Mouse (Mus musculus): ENCODE measurements around the gene Pawr. TPM values are rescaled to one million over a fixed set of nuclear protein-coding genes. Genes with fewer than 3 reads are reported as not detected.
A peak's percentile ranks its signal among the peaks of the same experiment; 100 is the strongest.
"Not testable (repeated sequence)": the region's sequence is repeated elsewhere in the genome, so short reads cannot be mapped to it uniquely, and the experiment has no call there.

The Pawr gene
- polyA plus RNA-seq, 1 experiment from 2014 or later: 9.9 TPM

DNA sequence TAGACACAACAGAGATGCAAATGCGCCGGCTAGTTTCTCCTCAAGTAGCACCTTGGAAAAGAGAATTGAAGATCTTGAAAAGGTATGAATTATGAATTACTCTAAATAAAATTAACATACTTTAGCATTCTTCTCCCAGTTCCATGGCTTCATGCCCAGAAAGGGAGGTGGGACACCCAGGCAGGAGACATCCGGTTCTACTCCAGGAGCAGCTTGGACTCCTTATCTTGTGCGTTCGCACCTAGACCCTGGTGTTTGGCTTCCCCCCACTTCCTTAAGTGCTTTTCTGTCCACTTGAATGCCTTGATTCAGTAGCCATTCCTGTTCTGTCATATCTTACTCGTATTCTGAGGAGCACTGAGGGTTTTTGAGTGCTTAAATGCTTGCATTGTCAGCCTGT, 77.6 kb downstream of the Pawr start:
- H3K36me3 ChIP-seq: peaks cover 26% of the 10 kb centered on the region
- no peak overlapping the region for H3K9ac ChIP-seq
- no peak for ATAC-seq (ENCODE audit: extremely low read depth, insufficient number of reproducible peaks, low FRiP score, low TSS enrichment)
- 0 out of 2 replicates have a peak overlapping the region, but pooled peaks have one; percentile 24 for H3K27ac ChIP-seq (replicated peaks)
- peaks cover 47% of the 10 kb centered on the region for H3K4me1 ChIP-seq
- H3K4me2 ChIP-seq: no peak overlapping the region
- no peaks in the 10 kb centered on the region for H3K9me3 ChIP-seq
- no peaks in the 10 kb centered on the region for H3K27me3 ChIP-seq (replicated peaks)
- no peak overlapping the region for H3K4me3 ChIP-seq
- WGBS: 45% methylated on average over 6 of the region's 6 CpGs

DNA sequence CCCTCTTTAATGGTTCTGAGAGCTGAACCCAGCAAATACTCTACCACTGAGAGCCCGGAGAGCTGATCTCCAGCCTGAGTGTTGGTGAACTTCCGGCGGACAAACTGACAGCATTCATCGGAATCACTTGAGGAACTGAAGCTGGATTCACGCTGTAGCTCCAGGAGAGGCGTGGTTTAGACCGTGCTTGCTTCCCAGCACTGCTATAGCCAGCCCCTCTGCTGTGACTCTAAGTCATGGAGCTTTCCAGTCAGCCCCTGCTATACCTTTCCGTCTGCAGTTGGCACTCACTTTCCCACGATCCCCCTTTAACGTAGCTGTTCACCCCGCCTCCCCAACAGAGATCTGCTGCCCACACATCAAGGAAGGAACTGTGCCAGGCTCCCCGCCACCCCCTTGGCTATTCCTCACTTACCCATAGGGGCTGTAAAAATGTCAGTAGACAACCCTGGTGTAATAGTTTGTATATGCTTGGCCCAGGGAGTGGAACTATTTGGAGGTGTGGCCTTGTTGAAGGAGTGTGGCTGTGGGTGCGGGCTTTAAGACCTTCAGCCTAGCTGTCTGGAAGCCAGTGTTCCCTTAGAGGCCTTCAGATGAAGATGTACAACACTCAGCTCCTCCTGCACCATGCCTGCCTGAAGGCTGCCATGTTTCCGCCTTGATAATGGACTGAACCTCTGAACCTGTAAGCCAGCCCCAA, 83.2 kb downstream of the Pawr start:
- Histone ChIP-seq H3K9me3 (no peaks in the 10 kb centered on the region), H3K4me3 (no peak overlapping the region), H3K4me1 (no peaks in the 10 kb centered on the region), H3K27me3 (replicated peaks) (no peaks in the 10 kb centered on the region), H3K36me3 (peaks cover 36% of the 10 kb centered on the region), H3K4me2 (no peak overlapping the region), H3K27ac (replicated peaks) (no peak overlapping the region), H3K9ac (no peak overlapping the region)
- no peak for ATAC-seq (ENCODE audit: extremely low read depth, insufficient number of reproducible peaks, low FRiP score, low TSS enrichment)
- WGBS: 85% methylated on average over 14 of the region's 14 CpGs

DNA sequence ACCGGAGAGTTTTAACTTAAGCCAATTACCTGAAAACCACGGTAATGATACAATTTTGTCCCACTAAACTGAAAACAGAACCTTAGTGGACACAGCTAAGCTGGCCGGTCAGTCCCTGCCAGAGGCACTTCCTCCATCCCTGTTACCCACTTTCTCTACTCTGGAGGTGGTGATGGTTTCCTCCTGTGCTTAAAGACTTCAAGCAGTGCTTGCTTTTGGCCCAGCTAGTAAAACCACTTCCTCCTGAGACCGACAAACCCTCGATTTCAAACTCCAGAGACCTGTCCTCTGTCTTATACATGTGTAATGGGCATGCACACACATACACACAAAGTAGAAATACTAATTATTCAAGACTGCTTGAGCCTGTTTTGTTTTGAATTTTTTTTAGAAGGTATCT, 85.5 kb downstream of the Pawr start:
- 75% methylated on average over 5 of the region's 5 CpGs for WGBS

DNA sequence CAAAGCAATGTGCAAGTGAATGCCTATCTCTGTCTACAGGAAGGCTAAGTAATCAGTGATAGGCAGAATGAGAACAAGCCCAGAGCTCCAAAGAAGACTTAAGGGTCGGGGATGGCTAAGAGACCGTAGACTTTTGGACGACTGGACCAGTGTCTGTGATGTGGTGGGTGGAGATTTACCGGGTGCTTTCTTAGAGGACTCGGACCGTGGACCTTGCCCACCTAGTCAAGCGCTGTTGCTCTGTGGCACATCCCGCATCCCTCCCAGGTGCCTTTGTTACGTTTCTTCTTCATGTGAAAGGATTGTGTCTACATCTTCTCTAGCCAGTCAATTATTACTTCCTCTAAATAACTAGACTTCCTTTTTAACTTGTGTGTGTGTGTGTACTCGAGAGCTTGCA, 98.6 kb downstream of the Pawr start:
- H3K27me3 ChIP-seq (replicated peaks): no peaks in the 10 kb centered on the region
- H3K4me2 ChIP-seq: no peak overlapping the region
- H3K9me3 ChIP-seq: no peaks in the 10 kb centered on the region
- no peak overlapping the region for H3K4me3 ChIP-seq
- ATAC-seq (ENCODE audit: extremely low read depth, insufficient number of reproducible peaks, low FRiP score, low TSS enrichment): no peak
- no peak overlapping the region for H3K9ac ChIP-seq
- H3K36me3 ChIP-seq: no peaks in the 10 kb centered on the region
- H3K27ac ChIP-seq (replicated peaks): no peak overlapping the region
- 85% methylated on average over 10 of the region's 10 CpGs for WGBS
- peaks cover 36% of the 10 kb centered on the region for H3K4me1 ChIP-seq

More for the DNA sequence above, 85.5 kb downstream of the Pawr start:
- no peaks in the 10 kb centered on the region for H3K9me3 ChIP-seq
- 0 out of 2 replicates have a peak, but pooled peaks cover 4% of the 10 kb centered on the region for H3K4me1 ChIP-seq
- H3K9ac ChIP-seq: no peak overlapping the region
- ATAC-seq (ENCODE audit: extremely low read depth, insufficient number of reproducible peaks, low FRiP score, low TSS enrichment): no peak
- H3K4me3 ChIP-seq: no peak overlapping the region
- H3K36me3 ChIP-seq: peaks cover 23% of the 10 kb centered on the region
- H3K27me3 ChIP-seq (replicated peaks): no peaks in the 10 kb centered on the region
- no peak overlapping the region for H3K27ac ChIP-seq (replicated peaks)
- H3K4me2 ChIP-seq: no peak overlapping the region

DNA sequence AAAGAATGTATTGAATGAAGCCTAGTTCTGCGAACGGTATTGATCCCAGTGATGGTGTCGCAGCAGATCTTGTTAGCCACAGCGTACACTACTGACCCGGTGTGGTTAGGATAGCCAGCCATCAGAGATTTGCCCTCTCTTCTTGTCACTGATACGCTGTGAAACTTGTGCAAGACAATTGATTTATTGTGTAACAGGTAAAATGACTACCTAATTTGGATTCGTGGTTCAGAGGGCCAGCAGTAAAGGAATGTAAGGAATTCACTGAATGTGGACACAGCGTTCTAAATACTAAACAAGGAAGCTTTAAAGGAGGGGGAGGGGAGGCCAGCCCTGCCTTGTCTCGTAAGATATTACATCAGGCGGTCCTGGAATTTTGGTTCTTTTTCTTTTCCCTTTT, 100.3 kb downstream of the Pawr start:
- ATAC-seq (ENCODE audit: extremely low read depth, insufficient number of reproducible peaks, low FRiP score, low TSS enrichment): no peak
- H3K27me3 ChIP-seq (replicated peaks): no peaks in the 10 kb centered on the region
- H3K9ac ChIP-seq: no peak overlapping the region
- peaks cover 48% of the 10 kb centered on the region for H3K4me1 ChIP-seq
- H3K9me3 ChIP-seq: no peaks in the 10 kb centered on the region
- 19% methylated on average over 10 of the region's 10 CpGs for WGBS
- H3K4me3 ChIP-seq: no peak overlapping the region; the same call in 1 of the 2 replicates
- no peaks in the 10 kb centered on the region for H3K36me3 ChIP-seq
- peak overlapping the region; percentile 54 for H3K4me2 ChIP-seq
- no peak overlapping the region for H3K27ac ChIP-seq (replicated peaks)

DNA sequence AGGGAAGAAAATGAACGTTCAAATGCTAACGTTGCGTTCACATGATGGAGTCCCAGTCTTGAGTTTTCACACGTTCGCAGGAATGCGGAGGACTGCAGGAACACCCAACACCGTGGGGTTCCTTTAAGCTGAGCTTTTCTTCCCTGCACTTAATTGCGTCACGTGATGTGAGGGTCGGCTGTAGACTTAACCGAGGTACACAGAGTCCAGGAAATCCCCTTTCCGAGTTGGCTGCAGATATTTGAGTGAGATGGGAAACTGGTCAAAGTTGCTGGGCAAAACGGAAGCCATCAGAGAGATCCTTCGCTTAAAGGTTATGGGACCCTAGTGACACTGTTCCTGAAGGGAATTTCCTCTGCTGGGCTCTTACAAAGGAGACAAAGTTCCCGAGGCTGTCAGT, 102.1 kb downstream of the Pawr start:
- peak overlapping the region; percentile 30 for H3K4me3 ChIP-seq
- no peak overlapping the region for H3K27ac ChIP-seq (replicated peaks)
- no peaks in the 10 kb centered on the region for H3K27me3 ChIP-seq (replicated peaks)
- H3K4me2 ChIP-seq: peak overlapping the region; percentile 58
- ATAC-seq (ENCODE audit: extremely low read depth, insufficient number of reproducible peaks, low FRiP score, low TSS enrichment): no peak
- no peaks in the 10 kb centered on the region for H3K36me3 ChIP-seq
- 8% methylated on average over 15 of the region's 15 CpGs for WGBS
- H3K4me1 ChIP-seq: peaks cover 56% of the 10 kb centered on the region
- H3K9ac ChIP-seq: peak overlapping the region; percentile 38; the same call in 1 of the 2 replicates
- no peaks in the 10 kb centered on the region for H3K9me3 ChIP-seq

DNA sequence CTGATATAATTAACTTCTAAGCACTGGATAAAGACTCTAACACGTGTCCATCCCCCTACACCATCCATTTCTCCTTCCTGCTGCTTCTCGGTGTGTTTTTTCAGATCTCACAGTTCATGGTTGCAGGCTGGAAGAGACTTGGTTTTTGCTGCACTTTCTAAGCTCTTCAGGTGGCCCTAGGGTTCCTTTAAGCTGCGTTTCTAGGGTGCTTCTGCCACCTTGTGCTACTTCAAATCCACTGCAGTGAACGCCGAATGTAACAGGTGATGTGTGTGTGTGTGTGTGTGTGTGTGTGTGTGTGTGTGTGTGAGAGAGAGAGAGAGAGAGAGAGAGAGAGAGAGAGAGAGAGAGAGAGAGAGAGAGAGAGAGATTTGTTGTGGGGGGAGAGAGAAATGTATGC, 103.7 kb downstream of the Pawr start:
- Histone ChIP-seq H3K4me1 (peaks cover 56% of the 10 kb centered on the region), H3K27ac (replicated peaks) (no peak overlapping the region), H3K27me3 (replicated peaks) (no peaks in the 10 kb centered on the region), H3K4me2 (peak overlapping the region; percentile 58; the same call in 1 of the 2 replicates), H3K4me3 (no peak overlapping the region), H3K36me3 (no peaks in the 10 kb centered on the region), H3K9me3 (no peaks in the 10 kb centered on the region), H3K9ac (no peak overlapping the region)
- WGBS: 11% methylated on average over 5 of the region's 5 CpGs
- ATAC-seq (ENCODE audit: extremely low read depth, insufficient number of reproducible peaks, low FRiP score, low TSS enrichment): no peak

DNA sequence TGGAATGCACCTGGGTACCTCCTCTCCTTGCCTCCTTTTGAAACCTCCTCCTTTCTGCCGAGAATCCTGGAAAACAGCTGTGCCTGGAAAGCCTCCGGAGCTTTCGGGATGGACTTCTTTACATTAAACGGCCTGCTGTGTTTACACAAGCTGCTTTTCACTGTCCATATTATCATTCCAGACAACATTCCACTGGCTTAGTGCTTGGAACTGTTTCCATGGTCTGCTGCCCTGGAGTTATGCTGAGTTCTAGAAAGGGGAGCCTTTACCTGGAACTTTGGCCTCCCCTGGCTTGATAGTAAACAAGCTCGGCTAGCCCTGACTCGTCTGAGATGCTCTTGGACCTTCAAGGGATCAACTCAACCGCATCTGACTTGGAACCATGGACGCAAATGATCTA, 104.4 kb downstream of the Pawr start:
- Histone ChIP-seq H3K4me2 (no peak overlapping the region), H3K27me3 (replicated peaks) (no peaks in the 10 kb centered on the region), H3K27ac (replicated peaks) (0 out of 2 replicates have a peak overlapping the region, but pooled peaks have one; percentile 12), H3K36me3 (no peaks in the 10 kb centered on the region), H3K4me3 (no peak overlapping the region), H3K4me1 (peaks cover 56% of the 10 kb centered on the region), H3K9me3 (no peaks in the 10 kb centered on the region), H3K9ac (no peak overlapping the region)
- no peak for ATAC-seq (ENCODE audit: extremely low read depth, insufficient number of reproducible peaks, low FRiP score, low TSS enrichment)
- 34% methylated on average over 8 of the region's 8 CpGs for WGBS

DNA sequence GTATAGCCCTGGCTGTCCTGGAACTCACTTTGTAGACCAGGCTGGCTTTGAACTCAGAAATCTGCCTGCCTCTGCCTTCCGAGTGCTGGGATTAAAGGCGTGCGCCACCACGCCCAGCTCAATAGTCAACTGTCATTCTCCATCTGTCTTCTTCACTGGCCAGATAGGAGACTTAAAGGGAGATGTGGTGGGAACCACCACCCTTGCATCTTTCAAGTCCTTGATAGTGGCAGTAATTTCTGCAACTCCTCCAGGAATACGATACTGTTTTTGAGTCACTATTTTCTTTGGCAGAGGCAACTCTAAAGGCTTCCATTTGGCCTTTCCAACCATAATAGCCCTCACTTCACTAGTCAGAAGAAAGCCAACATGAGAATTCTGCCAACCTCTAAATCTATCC, 108.3 kb downstream of the Pawr start:
- H3K4me1 ChIP-seq: peaks cover 40% of the 10 kb centered on the region
- not testable (repeated sequence) for H3K9me3 ChIP-seq; H3K27me3 ChIP-seq (replicated peaks); H3K4me2 ChIP-seq; H3K36me3 ChIP-seq; H3K27ac ChIP-seq (replicated peaks); H3K4me3 ChIP-seq; H3K9ac ChIP-seq; ATAC-seq (ENCODE audit: extremely low read depth, insufficient number of reproducible peaks, low FRiP score, low TSS enrichment)
- WGBS: 85% methylated on average over 5 of the region's 5 CpGs

DNA sequence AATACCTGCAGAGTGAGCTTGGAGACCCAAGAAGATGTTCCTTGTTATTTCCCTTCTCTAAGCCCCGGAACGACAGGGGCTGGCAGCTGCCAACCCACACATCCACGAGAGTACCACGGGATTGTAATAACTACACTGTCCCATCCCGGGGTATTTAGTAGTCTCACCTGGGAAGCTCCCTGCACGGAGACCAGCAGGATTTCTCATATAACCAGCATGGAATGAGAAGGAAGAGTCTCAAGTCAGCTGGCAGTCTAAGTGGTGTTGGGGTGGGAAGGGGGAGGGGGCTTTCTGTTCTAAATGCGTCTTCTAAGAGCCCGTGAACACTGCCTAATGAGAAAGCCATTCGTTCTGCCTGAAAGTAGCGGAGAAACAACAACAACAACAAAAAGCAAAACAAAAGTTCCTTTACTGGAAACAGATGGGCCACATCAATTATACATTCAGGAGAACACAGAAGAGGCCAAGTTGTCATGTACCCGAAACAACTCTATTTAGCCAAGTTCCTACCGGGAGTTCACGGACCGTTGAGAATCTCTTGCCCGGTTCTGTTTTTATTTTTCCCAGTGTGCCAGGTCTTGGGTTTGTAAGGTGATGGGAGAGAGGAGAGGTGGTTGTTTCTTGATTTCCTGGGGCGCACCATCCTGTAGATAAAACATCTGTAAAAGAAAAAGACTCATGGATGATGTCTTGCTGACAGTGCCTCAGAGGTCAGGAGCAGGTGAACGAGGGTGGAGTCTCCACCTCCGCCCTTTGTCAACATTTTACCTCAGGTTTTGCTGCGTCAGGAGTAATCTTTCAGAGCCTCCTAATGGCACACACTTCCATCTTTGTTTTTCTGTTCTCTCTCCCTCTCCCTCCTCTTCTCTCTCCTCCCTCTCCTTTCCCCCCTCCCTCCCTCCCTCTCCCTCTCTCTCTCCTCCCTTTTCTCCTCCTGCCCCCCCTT, 112.3 kb downstream of the Pawr start:
- Histone ChIP-seq H3K36me3 (no peaks in the 10 kb centered on the region), H3K4me2 (peak overlapping the region; percentile 78; the same call in 1 of the 2 replicates), H3K4me3 (no peak overlapping the region), H3K9me3 (no peaks in the 10 kb centered on the region), H3K27ac (replicated peaks) (peak overlapping the region; percentile 85), H3K27me3 (replicated peaks) (no peaks in the 10 kb centered on the region), H3K4me1 (peaks cover 45% of the 10 kb centered on the region), H3K9ac (no peak overlapping the region)
- WGBS: 48% methylated on average over 19 of the region's 19 CpGs
- no peak for ATAC-seq (ENCODE audit: extremely low read depth, insufficient number of reproducible peaks, low FRiP score, low TSS enrichment)

DNA sequence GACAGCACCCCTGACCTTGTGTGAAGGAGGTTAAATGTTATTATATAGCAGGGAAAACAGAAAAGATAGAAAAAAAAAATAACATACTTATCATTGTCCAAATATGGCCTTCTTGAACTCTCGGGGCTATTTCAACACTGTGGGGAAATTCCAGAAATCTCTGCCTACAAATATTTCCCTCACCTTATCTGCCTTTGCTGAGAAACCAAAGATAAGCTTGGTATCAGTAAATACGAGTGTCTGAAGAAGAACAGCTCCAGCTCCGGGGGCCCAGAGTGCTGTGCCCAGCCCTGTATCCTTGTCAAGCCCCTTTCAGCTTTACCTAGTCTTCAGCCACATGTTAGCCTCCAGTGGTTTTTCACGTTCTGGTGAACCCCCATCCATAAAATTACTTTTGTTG, 113.2 kb downstream of the Pawr start:
- Histone ChIP-seq H3K36me3 (no peaks in the 10 kb centered on the region), H3K9ac (no peak overlapping the region), H3K4me3 (peak overlapping the region; percentile 51; the same call in 1 of the 2 replicates), H3K4me1 (peaks cover 45% of the 10 kb centered on the region), H3K4me2 (peak overlapping the region; percentile 78), H3K27me3 (replicated peaks) (no peaks in the 10 kb centered on the region), H3K9me3 (no peaks in the 10 kb centered on the region), H3K27ac (replicated peaks) (peak overlapping the region; percentile 85)
- 7% methylated on average over 4 of the region's 4 CpGs for whole genome bisulfite sequencing
- no peak for ATAC-seq (ENCODE audit: extremely low read depth, insufficient number of reproducible peaks, low FRiP score, low TSS enrichment)

All from heart, embryonic 13.5 days (tissue).